Mouse (Mus musculus): ENCODE results near the gene Lrrc73. TPM values are rescaled to one million over a fixed set of nuclear protein-coding genes. Genes with fewer than 3 reads are reported as not detected.
A peak's percentile ranks its signal among the peaks of the same experiment; 100 is the strongest.

The Lrrc73 gene
- polyA plus RNA-seq, 1 experiment = 1.9 TPM

DNA sequence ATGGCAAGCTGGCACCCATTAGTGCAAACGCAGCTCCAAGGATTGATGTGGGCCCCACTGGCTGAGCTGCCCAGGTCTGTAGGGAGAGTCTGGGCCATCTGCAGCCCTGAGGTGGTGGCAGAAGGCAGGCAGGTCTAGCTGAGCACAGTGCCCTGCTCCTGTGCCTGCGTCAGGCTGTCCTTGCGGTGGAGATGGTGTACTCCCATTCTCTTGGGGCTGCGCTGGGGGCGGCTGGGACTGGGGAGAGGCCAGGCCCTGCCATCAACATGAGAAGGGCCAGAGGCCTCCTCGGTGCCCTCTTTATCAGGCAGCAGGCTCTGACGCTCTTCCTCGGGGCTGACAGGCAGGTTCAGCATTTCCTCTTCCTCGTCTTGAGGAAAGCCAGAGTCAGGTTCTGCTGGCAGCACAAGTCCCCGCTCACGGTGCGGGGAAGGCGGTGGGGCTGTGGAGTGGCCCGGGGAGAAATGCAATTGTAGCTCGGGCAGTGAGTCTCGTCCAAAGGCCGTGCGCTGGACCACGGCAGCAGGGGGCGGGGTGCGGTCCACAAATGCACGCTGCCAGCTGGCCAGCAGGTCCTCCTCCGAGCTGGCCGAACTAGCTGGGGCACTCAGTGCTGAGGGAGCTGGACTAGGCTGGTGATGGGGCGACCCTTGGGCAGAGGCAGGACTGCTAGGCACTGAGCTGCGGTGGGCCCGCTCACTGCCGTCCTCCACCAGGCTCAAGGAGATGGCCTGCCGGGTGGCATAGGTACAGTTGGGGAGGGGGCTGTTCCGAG, 5.1 kb downstream of the Lrrc73 start:
- Histone ChIP-seq H3K4me1 (ENCODE audit: control insufficient read depth, insufficient read depth, insufficient read length, low read length) (peaks cover 8% of the 10 kb centered on the region), H3K36me3 (ENCODE audit: control insufficient read depth, insufficient read depth, low read length) (peaks cover 54% of the 10 kb centered on the region), H3K27ac (ENCODE audit: insufficient read depth, low read depth, low read length) (no peak overlapping the region), H3K27me3 (ENCODE audit: control insufficient read depth, insufficient read depth, low read length) (peaks cover 12% of the 10 kb centered on the region), H3K4me3 (ENCODE audit: low read depth, low read length) (no peak overlapping the region)
- TF ChIP-seq POLR2A (IDR thresholded peaks at IDR 0.05; ENCODE audit: low read depth, low read length) (no peak), CTCF (IDR thresholded peaks at IDR 0.05; ENCODE audit: extremely low read depth, insufficient read length, insufficient replicate concordance, low read depth, low read length) (no peak)
- WGBS = 87% methylated on average over 30 of the region's 30 CpGs

DNA sequence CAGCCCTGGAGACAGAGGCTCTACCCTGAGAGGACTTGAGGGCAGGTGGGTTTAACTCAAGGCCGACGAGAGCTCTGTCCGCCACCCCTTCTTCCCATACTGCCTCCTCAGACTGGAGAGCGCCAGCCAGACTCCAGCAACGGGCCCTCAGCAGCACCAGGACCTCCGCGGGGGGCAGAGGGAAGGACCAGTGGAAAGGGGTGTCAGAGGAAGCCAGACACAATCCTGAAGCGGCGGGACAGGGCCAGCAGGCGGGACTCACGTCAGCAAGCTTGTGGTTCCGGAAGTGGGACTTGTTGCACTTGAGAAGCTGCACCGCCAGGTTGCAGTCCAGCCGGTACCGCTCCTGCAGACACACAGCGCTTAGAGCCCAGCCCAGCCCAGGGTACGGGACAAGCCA, 6.3 kb downstream of the Lrrc73 start:
- TF ChIP-seq POLR2A (IDR thresholded peaks at IDR 0.05; ENCODE audit: low read depth, low read length) (no peak), CTCF (IDR thresholded peaks at IDR 0.05; ENCODE audit: extremely low read depth, insufficient read length, insufficient replicate concordance, low read depth, low read length) (no peak)
- Histone ChIP-seq H3K27ac (ENCODE audit: insufficient read depth, low read depth, low read length) (no peak overlapping the region), H3K27me3 (ENCODE audit: control insufficient read depth, insufficient read depth, low read length) (peaks cover 3% of the 10 kb centered on the region; the same call in 1 of the 2 replicates), H3K36me3 (ENCODE audit: control insufficient read depth, insufficient read depth, low read length) (peaks cover 66% of the 10 kb centered on the region), H3K4me3 (ENCODE audit: low read depth, low read length) (no peak overlapping the region), H3K4me1 (ENCODE audit: control insufficient read depth, insufficient read depth, insufficient read length, low read length) (no peaks in the 10 kb centered on the region)
- WGBS = 91% methylated on average over 17 of the region's 17 CpGs

GRCm38 (mm10) chr17:46262201-46262694, 8.9 kb downstream of the Lrrc73 start:
- peaks cover 12% of the 10 kb centered on the region for H3K4me1 ChIP-seq (ENCODE audit: control insufficient read depth, insufficient read depth, insufficient read length, low read length)
- TF ChIP-seq CTCF (IDR thresholded peaks at IDR 0.05; ENCODE audit: extremely low read depth, insufficient read length, insufficient replicate concordance, low read depth, low read length) = no peak
- TF ChIP-seq POLR2A (IDR thresholded peaks at IDR 0.05; ENCODE audit: low read depth, low read length) = no peak
- H3K27me3 ChIP-seq (ENCODE audit: control insufficient read depth, insufficient read depth, low read length) = no peaks in the 10 kb centered on the region
- H3K27ac ChIP-seq (ENCODE audit: insufficient read depth, low read depth, low read length) = no peak overlapping the region
- whole genome bisulfite sequencing = 94% methylated on average over 5 of the region's 5 CpGs
- H3K36me3 ChIP-seq (ENCODE audit: control insufficient read depth, insufficient read depth, low read length) = peaks cover 81% of the 10 kb centered on the region
- no peak overlapping the region for H3K4me3 ChIP-seq (ENCODE audit: low read depth, low read length)

DNA sequence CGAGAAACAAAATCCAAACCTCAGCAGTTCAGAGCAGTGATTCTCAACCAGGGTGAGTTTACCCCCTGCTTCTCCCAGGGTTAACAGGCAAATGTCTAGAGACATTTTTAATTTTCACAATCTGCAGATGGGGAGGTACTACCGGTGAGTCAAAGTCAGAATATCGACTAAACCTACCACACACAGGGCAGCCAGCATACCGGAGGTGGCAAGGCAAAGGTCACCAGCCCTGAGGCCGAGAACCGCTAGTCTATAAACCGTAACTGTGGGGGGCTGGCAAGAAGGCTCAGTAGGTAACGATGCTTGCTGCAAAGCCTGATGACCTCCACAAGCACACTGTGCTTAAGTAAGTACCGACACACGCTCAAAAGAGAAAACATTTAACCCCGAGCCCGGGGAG, 12.2 kb downstream of the Lrrc73 start:
- WGBS = 83% methylated on average over 12 of the region's 12 CpGs
- no peaks in the 10 kb centered on the region for H3K27me3 ChIP-seq (ENCODE audit: control insufficient read depth, insufficient read depth, low read length)
- H3K4me3 ChIP-seq (ENCODE audit: low read depth, low read length) = no peak overlapping the region
- no peak overlapping the region for H3K27ac ChIP-seq (ENCODE audit: insufficient read depth, low read depth, low read length)
- no peak for TF ChIP-seq POLR2A (IDR thresholded peaks at IDR 0.05; ENCODE audit: low read depth, low read length)
- TF ChIP-seq CTCF (IDR thresholded peaks at IDR 0.05; ENCODE audit: extremely low read depth, insufficient read length, insufficient replicate concordance, low read depth, low read length) = no peak
- peaks cover 31% of the 10 kb centered on the region for H3K4me1 ChIP-seq (ENCODE audit: control insufficient read depth, insufficient read depth, insufficient read length, low read length)
- peaks cover 54% of the 10 kb centered on the region for H3K36me3 ChIP-seq (ENCODE audit: control insufficient read depth, insufficient read depth, low read length)

DNA sequence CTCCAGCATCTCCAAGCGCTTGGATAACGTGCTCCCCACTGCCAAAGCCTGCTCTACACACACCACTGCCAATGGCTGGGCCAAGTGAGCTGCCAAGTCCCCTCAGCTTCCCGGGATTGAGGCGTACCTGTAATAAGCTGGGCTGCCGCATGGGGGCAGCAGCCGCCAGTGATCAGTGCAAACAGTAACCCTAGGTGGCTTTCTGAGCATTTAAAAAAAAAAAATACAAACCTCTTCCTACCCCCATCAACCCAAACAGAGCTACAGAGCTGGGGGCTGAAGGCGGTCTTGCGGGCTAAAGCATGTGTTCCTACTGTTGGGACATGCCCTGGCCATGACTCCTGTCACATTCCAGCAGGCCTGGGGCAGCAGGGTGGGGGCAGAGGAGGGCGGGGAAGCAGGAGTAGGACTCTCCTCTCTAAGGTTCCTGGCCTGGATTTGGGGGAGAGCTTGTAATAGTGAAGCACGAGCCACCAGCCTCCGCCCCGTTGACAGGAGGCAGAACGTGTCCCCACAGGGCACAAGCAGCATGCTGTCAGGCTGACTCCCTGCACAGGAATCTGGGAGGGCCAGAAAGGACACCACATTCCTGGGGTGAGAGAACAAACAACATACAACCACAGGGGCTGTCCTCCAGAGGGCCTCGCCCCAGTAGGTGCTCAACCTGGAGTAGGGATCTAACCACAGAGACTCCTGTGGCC, 12.7 kb downstream of the Lrrc73 start:
- peaks cover 34% of the 10 kb centered on the region for H3K4me1 ChIP-seq (ENCODE audit: control insufficient read depth, insufficient read depth, insufficient read length, low read length)
- H3K36me3 ChIP-seq (ENCODE audit: control insufficient read depth, insufficient read depth, low read length) = peaks cover 50% of the 10 kb centered on the region
- 35% methylated on average over 14 of the region's 14 CpGs for WGBS
- H3K27ac ChIP-seq (ENCODE audit: insufficient read depth, low read depth, low read length) = peak overlapping the region; percentile 42; the same call in 1 of the 2 replicates
- TF ChIP-seq POLR2A (IDR thresholded peaks at IDR 0.05; ENCODE audit: low read depth, low read length) = peak; percentile 28; the same call in 1 of the 2 replicates
- peak; percentile 95; the same call in 1 of the 2 replicates for TF ChIP-seq CTCF (IDR thresholded peaks at IDR 0.05; ENCODE audit: extremely low read depth, insufficient read length, insufficient replicate concordance, low read depth, low read length)
- no peak overlapping the region for H3K4me3 ChIP-seq (ENCODE audit: low read depth, low read length)
- no peaks in the 10 kb centered on the region for H3K27me3 ChIP-seq (ENCODE audit: control insufficient read depth, insufficient read depth, low read length)

DNA sequence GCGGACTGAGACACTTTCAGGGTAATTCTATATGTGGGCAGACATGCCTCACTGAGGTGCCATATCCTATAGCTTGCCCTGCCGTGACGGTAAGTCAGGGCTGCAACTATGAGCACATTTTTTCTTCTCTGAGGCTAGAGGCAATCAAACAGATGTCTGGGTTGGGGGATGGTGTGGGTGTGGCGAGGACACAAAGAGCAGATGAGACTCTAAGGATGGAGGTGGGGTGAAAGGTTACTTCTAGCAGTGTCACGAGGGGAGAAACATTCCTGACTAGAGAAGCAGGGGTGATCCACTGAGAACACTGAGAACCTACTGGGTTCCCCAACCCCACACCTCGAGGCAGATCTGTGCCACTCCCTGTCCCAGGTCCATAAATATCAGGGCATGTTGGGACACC, 13.7 kb downstream of the Lrrc73 start:
- no peak for TF ChIP-seq CTCF (IDR thresholded peaks at IDR 0.05; ENCODE audit: extremely low read depth, insufficient read length, insufficient replicate concordance, low read depth, low read length)
- no peak for TF ChIP-seq POLR2A (IDR thresholded peaks at IDR 0.05; ENCODE audit: low read depth, low read length)
- H3K36me3 ChIP-seq (ENCODE audit: control insufficient read depth, insufficient read depth, low read length) = peaks cover 47% of the 10 kb centered on the region
- 53% methylated on average over 6 of the region's 6 CpGs for whole genome bisulfite sequencing
- H3K4me1 ChIP-seq (ENCODE audit: control insufficient read depth, insufficient read depth, insufficient read length, low read length) = peaks cover 34% of the 10 kb centered on the region
- 0 out of 2 replicates have a peak overlapping the region, but pooled peaks have one; percentile 1 for H3K4me3 ChIP-seq (ENCODE audit: low read depth, low read length)
- no peaks in the 10 kb centered on the region for H3K27me3 ChIP-seq (ENCODE audit: control insufficient read depth, insufficient read depth, low read length)
- peak overlapping the region; percentile 91 for H3K27ac ChIP-seq (ENCODE audit: insufficient read depth, low read depth, low read length)

GRCm38 (mm10) chr17:46267511-46267910, 14.2 kb downstream of the Lrrc73 start:
- H3K4me1 ChIP-seq (ENCODE audit: control insufficient read depth, insufficient read depth, insufficient read length, low read length) = peaks cover 34% of the 10 kb centered on the region
- H3K4me3 ChIP-seq (ENCODE audit: low read depth, low read length) = peak overlapping the region; percentile 42
- TF ChIP-seq CTCF (IDR thresholded peaks at IDR 0.05; ENCODE audit: extremely low read depth, insufficient read length, insufficient replicate concordance, low read depth, low read length) = no peak
- TF ChIP-seq POLR2A (IDR thresholded peaks at IDR 0.05; ENCODE audit: low read depth, low read length) = no peak
- H3K27ac ChIP-seq (ENCODE audit: insufficient read depth, low read depth, low read length) = peak overlapping the region; percentile 91
- no peaks in the 10 kb centered on the region for H3K27me3 ChIP-seq (ENCODE audit: control insufficient read depth, insufficient read depth, low read length)
- 63% methylated on average over 7 of the region's 7 CpGs for WGBS
- H3K36me3 ChIP-seq (ENCODE audit: control insufficient read depth, insufficient read depth, low read length) = peaks cover 43% of the 10 kb centered on the region

All from small intestine, adult 2 months (tissue).